Mouse (Mus musculus) urinary bladder, postnatal 0 days (tissue): ENCODE data around the gene Irf2bpl. TPM values are rescaled to one million over a fixed set of nuclear protein-coding genes. Genes with fewer than 3 reads are reported as not detected.

Source experiments
- polyA plus RNA-seq: library from polyadenylated mRNA; unstranded; fragments of >200 nt; fragmentation: Nextera tagmentation; extraction: Ambion mirVana; gene quantifications from 2 replicates; pipeline ENCODE4 v1.2.1, GENCODE M21; 2015

Irf2bpl gene
- polyA plus RNA-seq = 36.8 and 38.6 TPM in 2 replicates

DNA sequence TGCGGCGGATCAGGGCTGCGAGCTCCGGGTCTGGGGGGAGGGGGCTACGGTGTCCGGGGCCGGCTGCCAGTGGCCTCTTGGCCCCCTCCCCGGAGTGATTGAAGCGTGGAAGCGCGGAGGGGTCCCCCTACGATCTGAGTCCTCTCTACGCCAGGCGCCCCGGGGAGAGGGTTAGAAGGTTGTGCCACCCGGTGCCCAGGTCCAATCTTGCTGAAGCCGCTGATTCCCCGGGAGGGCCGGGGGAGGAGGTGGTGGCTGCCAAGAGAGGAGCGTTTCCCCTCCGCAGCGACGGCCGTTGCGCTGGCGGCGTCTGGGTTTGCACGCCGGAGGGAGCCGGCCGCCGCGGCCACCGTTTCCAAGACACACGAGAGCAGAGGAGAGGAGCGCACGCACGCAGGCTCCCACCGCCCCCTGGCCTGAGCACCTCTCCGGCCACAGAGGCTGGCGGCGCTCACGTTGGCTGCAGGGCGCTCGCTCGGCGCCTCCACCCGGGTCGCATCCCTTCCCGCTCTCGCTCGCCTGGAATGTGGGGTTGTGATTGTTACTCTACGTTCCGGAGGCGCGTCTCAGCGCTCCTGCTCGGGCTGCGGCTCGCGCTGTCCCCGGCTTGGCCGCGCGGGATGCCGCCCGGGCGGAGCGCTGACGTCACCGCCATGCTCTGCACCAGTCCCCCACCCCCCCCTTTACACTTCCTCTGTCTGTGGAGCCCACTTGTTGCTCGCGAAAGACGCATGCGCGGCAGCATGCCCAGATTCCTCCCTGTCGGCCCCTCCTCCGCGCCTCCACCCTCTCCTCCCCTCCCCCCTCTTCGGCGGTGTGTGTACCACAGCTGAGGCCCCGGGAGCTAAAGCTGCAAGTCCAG lies at the start of gene Irf2bpl:
Irf2bpl (minus strand) TSS at position 602 of the 862 bp plus-strand sequence.

Other genes starting within 250 kb of the Irf2bpl start
- 4.5 and 4.8 TPM in 2 replicates for gene Vash1, start 206.1 kb downstream of the Irf2bpl start, polyA plus RNA-seq
- 3.4 TPM in 2 replicates for gene Angel1, start 158.3 kb downstream of the Irf2bpl start, polyA plus RNA-seq
- not detected in 2 replicates for gene Lrrc74a, start 150.4 kb downstream of the Irf2bpl start, polyA plus RNA-seq
- 16.0 and 17.0 TPM in 2 replicates for gene Cipc, start 62.2 kb upstream of the Irf2bpl start, polyA plus RNA-seq
- gene Zdhhc22, start 105.6 kb upstream of the Irf2bpl start, polyA plus RNA-seq = not detected in 2 replicates
- not detected in 2 replicates for gene Tmem63c, start 136.5 kb upstream of the Irf2bpl start, polyA plus RNA-seq
- gene Ngb, start 217.7 kb upstream of the Irf2bpl start, polyA plus RNA-seq = 6.4 and 6.7 TPM in 2 replicates